Mouse (Mus musculus) MEL (cell line): ENCODE data around the gene Dnase2b. TPM values are rescaled to one million over a fixed set of nuclear protein-coding genes. Genes with fewer than 3 reads are reported as not detected.

Source experiments
- DNase-seq: peaks from one replicate; pipeline ENCODE4 v3.0.0; 2011; ENCODE audit warnings: low read depth, low spot score
- H3K27ac ChIP-seq: 2 replicates; pipeline ENCODE4 v1.5.1; 2012; ENCODE audit warnings: low read depth, mild to moderate bottlenecking, control low read depth, low read length, moderate library complexity; ENCODE audit not compliant: control insufficient read depth
- H3K27me3 ChIP-seq, 2 experiments: fragments of 150-350 bp in 1 of 2; sonication (generic) in 1 of 2; 2 replicates each; pipeline ENCODE4 v1.6.1; 2012; ENCODE audit warnings: low read length in 2 of 2, mild to moderate bottlenecking in 2 of 2, improper control_type of control experiment in 1 of 2, moderate library complexity in 1 of 2; ENCODE audit not compliant: insufficient read depth in 2 of 2, control insufficient read depth in 1 of 2
- H3K36me3 ChIP-seq, 2 experiments: 2 replicates each; pipeline ENCODE4 v1.6.1; 2012 to 2014; ENCODE audit warnings: low read length in 2 of 2, improper control_type of control experiment in 1 of 2, inconsistent platforms in 1 of 2, mild to moderate bottlenecking in 1 of 2; ENCODE audit not compliant: insufficient read depth in 2 of 2, control insufficient read depth in 1 of 2
- H3K4me1 ChIP-seq, 2 experiments: fragments of 150-350 bp in 1 of 2; sonication (generic) in 1 of 2; 2 replicates each; pipeline ENCODE4 v1.6.1; 2012; ENCODE audit warnings: low read length in 2 of 2, improper control_type of control experiment in 1 of 2, mild to moderate bottlenecking in 1 of 2; ENCODE audit not compliant: insufficient read depth in 2 of 2, control insufficient read depth in 1 of 2
- H3K4me3 ChIP-seq, 2 experiments: fragments of 150-350 bp in 1 of 2; sonication (generic) in 1 of 2; 2 replicates each; pipeline ENCODE4 v1.5.1; 2012; ENCODE audit warnings: low read depth in 2 of 2, low read length in 2 of 2, mild to moderate bottlenecking in 2 of 2, moderate library complexity in 2 of 2, control low read depth in 1 of 2, improper control_type of control experiment in 1 of 2; ENCODE audit not compliant: control insufficient read depth in 1 of 2, insufficient read depth in 1 of 2
- H3K79me2 ChIP-seq: 2 replicates; pipeline ENCODE4 v1.6.1; 2012; ENCODE audit warnings: mild to moderate bottlenecking, low read length, moderate library complexity; ENCODE audit not compliant: control insufficient read depth, poor library complexity, insufficient read depth
- H3K9ac ChIP-seq: 2 replicates; pipeline ENCODE4 v1.6.1; 2012; ENCODE audit warnings: low read depth, mild to moderate bottlenecking, control low read depth, low read length, moderate library complexity; ENCODE audit not compliant: control insufficient read depth, poor library complexity, severe bottlenecking
- H3K9me3 ChIP-seq: fragments of 150-350 bp; sonication (generic); replicated peaks from 2 replicates; pipeline ENCODE4 v1.6.1; 2012; ENCODE audit warnings: mild to moderate bottlenecking, low read length, improper control_type of control experiment, moderate library complexity; ENCODE audit not compliant: insufficient read depth
- CTCF ChIP-seq, 3 experiments: IDR thresholded peaks in 2 of 3; conservative IDR thresholded peaks in 1 of 3; 2 replicates each; pipeline ENCODE4 v1.5.1; 2011 to 2012; ENCODE audit warnings: low read length in 3 of 3, low read depth in 2 of 3, mild to moderate bottlenecking in 2 of 3, improper control_type of control experiment in 1 of 3, inconsistent platforms in 1 of 3, mixed read lengths in 1 of 3, moderate library complexity in 1 of 3; ENCODE audit not compliant: control insufficient read depth in 1 of 3, insufficient read depth in 1 of 3, poor library complexity in 1 of 3, severe bottlenecking in 1 of 3
- EP300 ChIP-seq, 2 experiments: IDR thresholded peaks; 2 replicates each; pipeline ENCODE4 v1.6.1; 2011; ENCODE audit warnings: improper control_type of control experiment in 2 of 2, low read length in 2 of 2, low read depth in 1 of 2, mild to moderate bottlenecking in 1 of 2
- ETS1 ChIP-seq: IDR thresholded peaks from 2 replicates; pipeline ENCODE4 v1.6.1; 2012; ENCODE audit warnings: low read depth, mild to moderate bottlenecking, inconsistent platforms, low read length, improper control_type of control experiment, moderate library complexity
- GABPA ChIP-seq: IDR thresholded peaks from 2 replicates; pipeline ENCODE4 v1.6.1; 2012; ENCODE audit warnings: low read depth, mild to moderate bottlenecking, inconsistent platforms, low read length, improper control_type of control experiment, moderate library complexity
- GATA1 ChIP-seq: IDR thresholded peaks from 2 replicates; pipeline ENCODE4 v1.6.1; 2011; ENCODE audit warnings: low read depth, low read length, improper control_type of control experiment
- KAT2A ChIP-seq: conservative IDR thresholded peaks from 2 replicates; pipeline ENCODE4 v1.6.1; 2012; ENCODE audit warnings: low read depth, low read length, improper control_type of control experiment, inconsistent platforms
- MAFK ChIP-seq: IDR thresholded peaks from 2 replicates; pipeline ENCODE4 v1.6.1; 2011; ENCODE audit warnings: low read depth, mild to moderate bottlenecking, low read length, improper control_type of control experiment, borderline replicate concordance
- MYB ChIP-seq: IDR thresholded peaks from 2 replicates; pipeline ENCODE4 v1.6.1; 2011; ENCODE audit warnings: mild to moderate bottlenecking, low read depth, low read length, improper control_type of control experiment
- NRF1 ChIP-seq: IDR thresholded peaks from 2 replicates; pipeline ENCODE4 v1.6.1; 2014; ENCODE audit warnings: low read depth, mild to moderate bottlenecking, inconsistent platforms, low read length, improper control_type of control experiment, moderate library complexity; ENCODE audit not compliant: poor library complexity, insufficient read depth, severe bottlenecking
- POLR2A ChIP-seq, 2 experiments: IDR thresholded peaks; 2 replicates each; pipeline ENCODE4 v1.6.1; 2011 to 2012; ENCODE audit warnings: low read length in 2 of 2, mild to moderate bottlenecking in 2 of 2, control low read depth in 1 of 2, improper control_type of control experiment in 1 of 2, low read depth in 1 of 2, moderate library complexity in 1 of 2; ENCODE audit not compliant: control insufficient read depth in 1 of 2, insufficient read depth in 1 of 2, poor library complexity in 1 of 2
- RAD21 ChIP-seq: IDR thresholded peaks from 2 replicates; pipeline ENCODE4 v1.6.1; 2011; ENCODE audit warnings: mild to moderate bottlenecking, low read depth, low read length, improper control_type of control experiment
- RCOR1 ChIP-seq: IDR thresholded peaks from 2 replicates; pipeline ENCODE4 v1.6.1; 2012; ENCODE audit warnings: low read depth, mild to moderate bottlenecking, inconsistent platforms, low read length, improper control_type of control experiment
- SMC3 ChIP-seq: IDR thresholded peaks from 2 replicates; pipeline ENCODE4 v1.6.1; 2011; ENCODE audit warnings: low read depth, low read length, improper control_type of control experiment
- TAL1 ChIP-seq: IDR thresholded peaks from 2 replicates; pipeline ENCODE4 v1.6.1; 2012; ENCODE audit warnings: mild to moderate bottlenecking, inconsistent platforms, low read length, moderate library complexity, mixed read lengths
- UBTF ChIP-seq: IDR thresholded peaks from 2 replicates; pipeline ENCODE4 v1.6.1; 2012; ENCODE audit warnings: low read depth, mild to moderate bottlenecking, inconsistent platforms, low read length, improper control_type of control experiment, moderate library complexity, borderline replicate concordance; ENCODE audit not compliant: insufficient read depth
- USF1 ChIP-seq: IDR thresholded peaks from 2 replicates; pipeline ENCODE4 v1.6.1; 2014; ENCODE audit warnings: low read depth, mild to moderate bottlenecking, inconsistent platforms, low read length, improper control_type of control experiment, moderate library complexity
- ZMIZ1 ChIP-seq: IDR thresholded peaks from 2 replicates; pipeline ENCODE4 v1.6.1; 2012; ENCODE audit warnings: low read depth, mild to moderate bottlenecking, inconsistent platforms, low read length, improper control_type of control experiment, moderate library complexity
- polyA plus RNA-seq, 2 experiments: library from polyadenylated mRNA; stranded (reverse) in 1 of 2; unstranded in 1 of 2; fragments of >175 nt in 1 of 2; fragments of >200 nt in 1 of 2; gene quantifications; 2 replicates each; pipeline versions ENCODE4 v1.2.1 to v1.2.4; 2012; ENCODE audit warnings: low replicate concordance in 2 of 2, low read depth in 1 of 2; ENCODE audit not compliant: insufficient read length in 2 of 2, insufficient read depth in 1 of 2, missing spikeins in 1 of 2
- total RNA-seq: library from RNA; depleted of rRNA; stranded (reverse); fragments of 300-350 nt; gene quantifications from 2 replicates; pipeline ENCODE4 v1.2.3, GENCODE M21; 2012

The Dnase2b gene
- total and polyA plus RNA-seq, 3 experiments: not detected

GRCm38 (mm10) chr3:146650716-146651115 lies 35.3 kb upstream of the Dnase2b start:
- peaks cover 0 to 19% of the 10 kb centered on the region in 2 experiments; a peak in 2 of 4 replicates for H3K36me3 ChIP-seq
- no peak for TF ChIP-seq EP300 (IDR thresholded peaks at IDR 0.05; ENCODE audit: low read depth in 1 of 2, low read length in 2 of 2)
- no peak for TF ChIP-seq RCOR1
- TF ChIP-seq GATA1: no peak
- TF ChIP-seq UBTF: no peak
- TF ChIP-seq SMC3: no peak
- TF ChIP-seq MYB: no peak
- TF ChIP-seq CTCF (IDR thresholded peaks at IDR 0.05 in 2 of 3, conservative IDR thresholded peaks at IDR 0.05 in 1 of 3; ENCODE audit: control insufficient read depth in 1 of 3, insufficient read depth in 1 of 3, low read depth in 2 of 3, low read length in 3 of 3, poor library complexity in 1 of 3, severe bottlenecking in 1 of 3): no peak
- TF ChIP-seq NRF1: no peak
- no peak for TF ChIP-seq USF1
- TF ChIP-seq KAT2A: no peak
- TF ChIP-seq ZMIZ1: no peak
- TF ChIP-seq, all 39 proteins: peak for 0
- H3K4me1 ChIP-seq: peaks cover 4 to 21% of the 10 kb centered on the region in 2 experiments
- no peak overlapping the region for H3K4me3 ChIP-seq
- no peak overlapping the region for H3K9ac ChIP-seq
- H3K27me3 ChIP-seq: no peaks in the 10 kb centered on the region
- no peaks in the 10 kb centered on the region for H3K79me2 ChIP-seq
- no peaks in the 10 kb centered on the region for H3K9me3 ChIP-seq
- no peak for DNase-seq
- no peak overlapping the region for H3K27ac ChIP-seq

GRCm38 (mm10) chr3:146649311-146649894 lies 34.0 kb upstream of the Dnase2b start:
- H3K27me3 ChIP-seq: no peaks in the 10 kb centered on the region
- TF ChIP-seq MYB (no peak), MAFK (no peak), ETS1 (no peak), TAL1 (no peak), UBTF (no peak), ZMIZ1 (no peak), POLR2A (IDR thresholded peaks at IDR 0.05; ENCODE audit: control insufficient read depth in 1 of 2, insufficient read depth in 1 of 2, low read depth in 1 of 2, low read length in 2 of 2, poor library complexity in 1 of 2) (no peak), RAD21 (no peak), GABPA (no peak)
- H3K4me1 ChIP-seq: peaks cover 0 to 9% of the 10 kb centered on the region in 2 experiments; a peak in 3 of 4 replicates
- H3K9me3 ChIP-seq: no peaks in the 10 kb centered on the region
- no peak overlapping the region for H3K4me3 ChIP-seq
- H3K79me2 ChIP-seq: no peaks in the 10 kb centered on the region
- H3K9ac ChIP-seq: no peak overlapping the region
- H3K27ac ChIP-seq: no peak overlapping the region
- no peak for DNase-seq
- peaks cover 0 to 9% of the 10 kb centered on the region in 2 experiments; a peak in 2 of 4 replicates for H3K36me3 ChIP-seq
